Mouse (Mus musculus): ENCODE measurements around the gene Birc6.

Gene Birc6

DNA sequence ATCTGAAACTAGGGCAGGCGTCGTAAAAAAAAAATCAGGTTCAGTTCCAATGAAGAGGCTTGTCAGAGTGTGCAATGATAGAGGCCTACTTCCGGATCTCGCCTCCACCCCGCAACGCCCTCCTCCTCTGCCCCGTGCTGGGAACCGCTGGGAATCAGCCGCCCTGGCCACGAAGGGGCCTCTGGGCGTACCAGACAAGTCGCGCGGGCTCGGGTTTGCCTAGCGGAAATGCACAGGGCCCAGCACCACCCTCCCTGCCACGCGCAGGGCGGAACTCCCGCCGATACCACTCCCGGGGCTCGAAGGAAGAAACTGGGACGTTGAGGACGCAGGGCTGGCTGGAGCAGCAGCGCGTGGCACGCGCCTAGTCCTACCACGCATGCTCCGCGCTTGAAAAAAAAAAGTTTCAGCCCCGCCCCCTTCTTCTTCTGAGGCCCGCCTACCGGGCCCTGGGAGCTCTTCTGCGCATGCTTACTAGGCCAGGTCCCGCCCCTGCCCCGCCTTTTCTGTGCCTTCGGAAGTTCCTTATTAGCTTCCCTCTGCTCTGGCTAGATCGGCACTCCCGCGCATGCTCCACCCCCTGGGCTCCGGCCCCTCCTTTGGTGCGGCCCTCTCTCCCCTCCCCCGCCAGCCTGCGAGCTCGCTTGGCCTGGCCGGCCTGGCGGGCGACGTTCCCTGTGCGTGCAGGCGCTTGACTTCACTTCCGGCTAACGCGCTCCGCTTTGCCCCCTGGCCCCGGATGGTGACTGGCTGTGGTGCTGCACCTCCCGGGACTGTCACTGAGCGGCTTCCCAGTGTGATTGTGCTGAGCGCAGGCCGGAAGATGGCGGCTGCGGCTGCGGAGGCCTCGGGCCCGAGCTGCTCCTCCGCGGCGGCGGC is at the start of gene Birc6:
Birc6 (plus strand) TSS at position 567 of the 879 bp plus-strand sequence.
- DNase-seq = peak; percentile 100

DNA sequence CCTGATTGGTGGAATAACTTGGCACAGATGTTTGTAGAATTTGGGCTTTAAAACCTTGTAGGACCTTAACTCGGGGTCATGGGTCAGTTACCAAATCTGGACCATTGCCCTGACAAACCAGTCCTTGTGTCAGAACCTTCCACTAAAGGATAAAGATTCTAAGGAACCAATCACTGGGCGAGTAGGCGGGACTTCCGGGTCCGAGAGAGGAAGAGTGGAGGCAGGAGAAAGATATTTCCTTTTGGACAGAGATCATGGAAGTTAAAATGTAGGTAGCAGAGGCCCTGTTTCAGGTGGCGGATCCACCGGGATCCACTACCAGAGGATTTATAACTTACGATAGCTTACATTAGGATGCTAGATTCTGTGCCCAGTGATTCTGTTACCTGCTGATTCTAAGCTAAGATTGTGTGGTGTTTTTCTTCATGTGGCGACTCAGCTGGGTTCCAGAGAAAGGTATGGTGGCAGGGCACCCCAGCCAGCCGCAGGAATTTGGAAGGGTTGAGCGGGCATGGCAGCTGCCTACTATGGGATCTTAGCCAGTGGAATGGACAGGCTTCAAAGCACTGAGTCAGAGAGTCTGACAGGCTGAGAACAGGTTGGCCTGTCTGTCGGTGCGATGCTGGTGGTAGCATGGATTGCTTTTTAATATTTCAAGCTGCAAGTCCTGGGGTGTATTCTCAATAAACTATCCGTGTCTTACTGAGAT is 47.6 kb upstream of the Birc6 start:
- DNase-seq = no peak

DNA sequence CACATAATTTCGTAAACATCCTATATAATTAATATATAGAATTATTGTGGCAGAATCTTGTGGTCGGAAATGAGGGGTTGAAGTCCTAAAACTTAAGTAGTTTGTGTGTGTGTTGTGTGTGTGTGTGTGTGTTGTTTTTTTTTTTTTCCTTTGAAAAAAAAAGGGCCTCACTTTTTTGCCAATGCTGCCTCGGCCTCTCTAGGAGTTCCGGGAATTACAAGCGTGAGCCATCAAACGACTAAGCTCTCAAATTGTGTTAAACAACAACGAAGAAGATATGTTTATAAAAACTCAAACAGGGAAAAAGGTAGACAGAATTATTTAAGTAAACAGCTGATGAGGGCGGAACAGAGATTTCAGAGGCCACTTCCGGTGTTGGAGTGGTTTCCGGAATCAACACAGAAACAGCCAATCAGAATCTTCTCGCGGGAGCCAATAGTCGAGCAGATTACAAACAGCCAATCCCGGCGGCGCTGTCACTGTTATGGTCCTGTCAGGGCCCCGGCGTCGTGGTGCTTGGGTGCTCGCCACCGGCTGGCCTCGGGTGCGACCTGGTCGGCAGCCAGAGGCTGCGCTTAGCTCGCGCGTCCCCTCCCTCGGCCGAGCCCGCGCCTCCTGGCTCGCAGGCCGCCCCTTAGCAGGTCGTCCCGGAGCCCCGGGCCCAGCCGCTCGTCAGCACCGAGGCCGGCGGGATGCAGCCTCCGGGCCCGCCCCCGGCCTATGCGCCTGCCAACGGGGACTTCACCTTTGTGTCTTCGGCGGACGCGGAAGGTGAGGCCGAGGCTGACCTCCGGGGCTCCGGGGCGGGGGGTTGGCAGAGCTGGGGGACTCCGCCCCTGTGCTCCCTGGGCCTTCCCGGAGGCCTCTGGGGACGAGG is 38.8 kb upstream of the Birc6 start, which contains the start of gene Yipf4:
Yipf4 (plus strand) TSS at position 470 of the 877 bp plus-strand sequence.
- peak; percentile 97 for DNase-seq

DNA sequence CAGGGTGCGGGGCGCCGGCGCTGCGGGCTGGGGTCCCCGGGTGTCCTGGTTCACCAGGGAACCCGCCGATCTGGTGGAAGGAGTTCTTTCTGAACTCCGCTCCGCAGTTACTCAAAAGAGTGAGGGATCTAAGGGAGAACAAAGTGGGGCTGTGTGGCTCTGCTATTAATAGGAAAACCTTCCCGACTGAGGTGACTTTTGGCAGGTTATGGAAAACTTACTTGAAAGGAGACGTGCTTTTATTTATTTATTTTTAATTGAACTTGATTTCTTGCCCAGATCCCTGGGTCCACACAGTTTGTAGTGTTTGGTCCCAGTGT is 38.2 kb upstream of the Birc6 start:
- DNase-seq = no peak

DNA sequence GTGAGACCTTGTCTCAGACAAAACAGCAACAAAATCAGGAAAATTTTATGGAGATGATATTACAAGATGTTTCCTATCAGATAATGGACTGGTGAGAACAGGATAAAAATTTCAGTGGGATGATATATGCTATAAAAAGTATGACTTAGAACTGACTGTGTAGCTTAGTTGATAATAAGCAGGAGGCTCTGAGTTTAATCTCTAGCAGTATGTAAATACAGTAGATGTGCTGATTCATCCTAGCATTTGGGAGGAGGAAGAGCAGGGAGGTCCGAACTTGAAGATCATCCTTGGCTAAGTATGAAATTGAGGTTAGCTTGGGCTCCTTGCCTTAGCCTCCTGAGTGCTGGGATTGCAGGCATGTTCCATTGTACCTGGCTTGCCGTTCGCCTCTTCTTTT is 36.5 kb upstream of the Birc6 start:
- no peak for DNase-seq

DNA sequence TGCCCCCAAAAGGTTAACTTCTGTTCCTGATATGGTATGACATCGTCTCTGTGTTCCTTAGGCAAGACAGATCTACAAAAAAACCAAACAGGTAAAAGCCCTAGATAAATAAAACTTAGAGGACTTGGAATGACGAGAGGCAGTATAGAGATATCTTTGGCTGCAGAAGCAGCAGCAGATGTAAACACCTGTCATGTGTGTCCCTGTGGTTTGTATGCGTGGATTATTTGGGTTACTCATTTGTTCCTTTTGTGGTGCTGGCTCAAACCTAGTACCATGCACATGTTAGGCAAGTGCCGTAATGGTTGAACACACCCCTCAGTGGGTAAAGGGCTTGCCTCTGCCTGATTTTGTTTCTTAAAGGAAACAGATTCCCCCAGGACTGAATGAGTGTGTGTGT is 27.9 kb upstream of the Birc6 start:
- no peak for DNase-seq

DNA sequence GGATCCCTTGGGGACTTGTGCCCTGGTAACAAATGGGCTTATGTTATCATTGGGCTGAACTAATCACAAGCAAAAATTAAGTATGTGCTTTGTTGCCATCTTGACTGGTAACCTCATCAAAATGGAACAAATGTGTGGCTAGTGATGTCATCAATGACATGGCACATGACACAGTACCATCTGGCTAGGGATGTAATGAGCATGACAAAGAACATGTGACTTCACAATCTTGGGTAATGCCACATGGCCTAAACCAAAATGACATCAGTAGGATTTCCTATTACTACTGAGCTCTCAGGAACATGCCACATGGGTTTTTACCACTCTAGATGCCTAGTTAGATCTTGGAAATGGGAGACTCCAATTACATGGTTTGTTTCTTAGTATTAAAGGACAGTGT is 27.0 kb upstream of the Birc6 start:
- no peak for DNase-seq

DNA sequence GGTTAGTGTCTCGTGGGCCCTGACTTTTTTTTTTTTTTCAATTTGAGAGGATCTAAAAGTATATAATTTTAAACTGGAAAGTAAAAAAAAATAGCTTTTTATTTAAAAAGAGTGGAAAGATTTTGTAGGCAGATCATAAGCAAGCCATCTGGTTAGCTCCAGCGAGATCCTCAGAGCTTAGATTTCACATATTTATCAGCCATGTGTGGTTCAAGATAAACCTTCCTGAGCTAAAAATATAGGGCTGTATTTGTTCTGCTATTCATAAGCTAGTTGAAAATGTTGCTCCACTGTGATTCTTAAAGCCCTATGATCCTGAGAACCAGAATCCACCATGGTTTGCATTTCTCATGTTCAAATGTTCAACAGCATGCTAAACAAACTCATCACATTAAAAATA is 20.2 kb upstream of the Birc6 start:
- DNase-seq = no peak

DNA sequence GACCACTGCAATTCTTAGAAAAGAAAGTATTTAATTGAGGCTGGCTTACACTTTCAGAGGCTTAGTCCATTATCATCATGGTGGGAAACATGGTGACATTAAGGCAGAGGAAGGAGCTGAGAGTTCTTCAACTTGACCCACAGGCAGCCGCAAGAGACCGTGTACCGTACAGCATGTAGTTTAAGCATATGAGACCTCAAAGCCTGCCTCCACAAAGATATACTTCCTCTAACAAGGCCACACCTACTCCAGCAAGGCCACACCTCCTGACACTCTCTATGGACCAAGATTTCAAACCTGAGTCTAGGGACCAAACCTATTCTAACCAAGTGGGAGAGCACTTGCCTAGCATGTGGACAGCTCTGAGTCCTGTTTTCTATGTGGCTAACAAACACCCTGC is 19.5 kb upstream of the Birc6 start:
- DNase-seq = no peak

DNA sequence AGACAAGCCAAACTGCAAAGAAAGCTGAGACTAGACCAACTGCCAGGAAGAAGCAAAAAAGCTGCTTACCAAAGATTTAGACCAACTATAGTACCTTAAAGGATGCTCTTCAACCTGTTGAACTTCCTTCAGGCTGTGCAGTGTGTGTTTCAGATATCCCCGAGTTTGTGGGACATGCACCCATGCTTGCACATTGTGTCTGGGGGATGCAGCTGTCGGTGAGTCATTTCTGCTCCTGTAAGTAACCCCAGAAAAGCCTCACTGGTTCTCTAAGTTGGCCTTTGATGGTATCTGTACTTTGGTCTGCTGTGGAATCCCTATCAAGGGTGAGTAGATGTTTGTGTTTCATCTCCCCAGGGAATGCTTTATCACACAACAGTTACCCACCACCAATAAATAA is 15.8 kb upstream of the Birc6 start:
- no peak for DNase-seq

DNA sequence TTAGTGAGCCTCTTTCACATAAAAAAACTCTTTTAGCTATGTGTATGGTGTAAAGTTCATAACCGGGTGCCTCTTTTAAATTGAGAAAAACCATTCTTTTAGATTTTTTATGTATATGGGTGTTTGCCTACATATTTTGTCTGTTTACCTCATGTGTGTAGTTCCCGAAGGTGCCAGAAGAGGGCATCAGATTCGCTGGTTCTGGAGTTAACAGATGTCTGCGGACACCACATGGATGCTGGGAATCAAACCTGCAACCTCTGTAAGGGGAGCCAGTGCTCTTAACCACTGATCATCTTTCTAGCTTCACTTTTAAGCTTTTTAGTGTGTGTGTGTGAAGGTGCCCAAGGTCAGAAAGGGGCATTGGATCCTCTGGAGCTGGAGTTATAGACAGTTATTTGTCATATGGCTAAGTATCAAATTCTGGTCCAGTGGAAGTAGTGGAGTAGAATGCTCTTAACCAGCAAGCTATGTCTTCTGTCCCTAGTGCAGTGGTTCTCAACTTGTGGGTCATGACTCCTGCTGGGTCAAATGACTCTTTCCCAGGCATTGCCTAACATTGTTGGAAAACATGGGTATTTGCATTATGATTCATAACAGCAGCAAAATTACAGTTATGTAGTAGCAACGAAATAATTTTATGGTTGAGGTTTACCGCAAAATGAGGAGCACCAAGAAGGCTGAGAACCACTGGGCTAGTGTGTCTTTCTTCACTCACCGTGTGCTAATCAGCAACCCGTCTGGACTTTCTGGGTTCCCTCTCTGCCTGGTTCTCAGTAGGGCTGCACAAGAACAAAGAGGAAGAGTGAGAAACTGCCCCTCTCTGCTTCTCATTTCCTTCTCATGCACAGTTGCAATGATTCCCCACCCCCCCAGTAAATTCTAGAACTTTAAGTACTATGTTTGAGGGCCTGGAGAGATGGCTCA is 5.0 kb upstream of the Birc6 start:
- DNase-seq = no peak

DNA sequence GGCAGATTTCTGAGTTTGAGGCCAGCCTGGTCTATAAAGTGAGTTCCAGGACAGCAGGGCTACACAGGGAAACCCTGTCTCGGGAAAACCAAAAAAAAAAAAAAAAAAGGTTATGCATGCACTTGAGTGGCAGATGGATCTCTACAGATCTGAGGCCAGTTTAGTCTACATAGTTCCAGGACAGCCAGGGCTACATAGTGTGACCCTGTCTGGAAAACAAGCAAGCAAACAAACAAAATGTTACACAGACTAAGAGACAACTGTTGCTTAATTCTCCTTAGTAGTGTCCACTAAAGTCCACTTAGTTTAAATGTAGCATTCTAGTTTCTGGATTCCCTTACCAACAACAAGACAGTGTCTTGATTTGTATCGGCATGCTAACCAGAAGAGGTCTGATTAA is 2.0 kb upstream of the Birc6 start:
- no peak for DNase-seq

DNA sequence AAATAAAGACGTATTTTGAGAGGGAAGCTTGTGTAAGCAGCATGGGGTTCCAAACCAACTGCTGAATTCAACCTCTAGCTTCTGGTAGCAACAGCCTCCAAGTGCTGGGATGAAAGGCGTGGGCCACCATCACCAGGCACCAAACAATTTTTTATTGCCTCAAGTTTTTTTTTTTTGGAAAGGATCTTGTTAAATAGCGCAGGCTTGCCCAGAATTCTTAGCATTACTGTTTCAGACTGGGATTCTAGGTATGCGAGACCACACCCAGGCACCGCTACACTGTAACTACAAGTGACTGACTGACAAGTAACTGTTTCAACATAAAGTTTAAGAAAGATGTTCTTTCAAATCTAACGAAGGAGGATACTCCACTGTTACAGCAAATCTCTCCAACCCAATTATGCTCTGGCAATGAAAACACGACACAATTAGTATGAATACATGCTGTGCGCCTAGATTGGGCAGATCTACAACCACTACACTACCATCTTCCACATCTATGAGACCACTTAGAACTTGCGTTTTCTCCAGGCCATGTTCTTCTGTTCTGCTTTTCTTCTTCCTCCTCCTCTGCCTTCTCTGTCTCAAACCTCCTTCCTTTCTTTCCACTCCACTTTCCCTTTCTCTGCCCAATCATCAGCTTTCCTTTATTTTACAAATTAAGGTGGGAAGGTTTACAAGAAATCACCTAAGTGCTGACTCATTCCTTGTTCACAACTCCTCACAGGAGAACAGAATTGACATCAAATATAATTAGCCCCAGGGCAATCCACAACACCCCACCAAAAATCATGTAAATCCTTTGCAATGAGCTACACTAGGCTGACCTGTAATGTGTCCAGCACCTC is 1.1 kb upstream of the Birc6 start:
- no peak for DNase-seq

DNA sequence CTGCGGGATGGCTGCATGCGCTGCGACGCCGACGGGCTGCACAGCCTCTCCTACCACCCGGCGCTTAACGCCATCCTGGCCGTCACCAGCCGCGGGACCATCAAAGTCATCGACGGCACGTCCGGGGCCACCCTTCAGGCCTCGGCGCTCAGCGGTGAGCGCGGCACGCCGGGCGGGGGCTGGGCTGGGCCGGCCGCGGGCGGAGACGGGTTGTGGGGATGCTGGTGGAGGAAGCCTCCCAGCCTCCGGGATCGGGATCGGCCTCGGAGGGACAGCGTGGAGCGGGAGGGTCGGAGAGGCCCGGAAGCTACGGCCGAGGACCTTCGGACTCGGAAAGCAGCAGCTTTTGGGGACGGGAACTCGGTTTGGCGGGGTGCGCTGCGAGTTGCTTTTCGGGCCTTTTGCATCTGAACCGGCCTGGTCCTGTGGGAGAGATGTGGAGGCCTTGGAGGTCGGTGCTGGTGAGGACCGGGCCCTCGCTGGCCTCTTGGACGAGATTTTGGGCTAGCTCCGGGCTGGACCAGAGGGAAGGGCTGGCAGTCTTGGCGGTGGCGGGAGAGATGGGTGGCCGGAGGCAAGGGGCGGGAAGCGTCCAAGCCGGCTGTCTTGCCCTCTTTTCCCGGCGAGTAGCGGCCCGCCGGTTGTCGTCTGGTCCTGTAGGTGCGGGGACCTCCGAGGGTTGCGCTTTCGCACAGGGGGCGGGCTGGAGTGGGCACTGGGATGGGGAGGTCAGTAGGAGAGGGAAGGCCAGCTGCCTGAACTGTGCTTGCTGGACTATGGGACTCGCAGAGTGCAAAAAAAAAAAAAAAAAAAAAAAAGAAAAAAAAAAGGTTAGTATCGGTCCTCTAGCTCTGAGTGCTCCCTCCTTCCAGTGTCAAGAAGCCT is 795 bp downstream of the Birc6 start:
- DNase-seq = peak; percentile 59

DNA sequence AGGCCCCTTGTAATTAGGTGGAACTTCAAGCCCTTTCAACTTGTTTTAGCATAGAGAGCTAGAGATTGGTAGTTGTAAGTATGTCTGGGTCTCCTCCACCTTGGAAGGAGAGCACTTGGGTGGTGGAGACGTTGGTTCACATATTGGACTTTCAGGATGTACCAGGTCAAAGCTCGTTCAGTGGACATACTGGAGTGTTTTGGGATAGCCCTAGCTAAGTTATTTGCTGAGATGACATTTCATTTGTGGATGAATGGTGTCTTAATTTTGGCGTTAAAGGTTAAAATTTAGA is 1.4 kb downstream of the Birc6 start:
- DNase-seq = no peak

DNA sequence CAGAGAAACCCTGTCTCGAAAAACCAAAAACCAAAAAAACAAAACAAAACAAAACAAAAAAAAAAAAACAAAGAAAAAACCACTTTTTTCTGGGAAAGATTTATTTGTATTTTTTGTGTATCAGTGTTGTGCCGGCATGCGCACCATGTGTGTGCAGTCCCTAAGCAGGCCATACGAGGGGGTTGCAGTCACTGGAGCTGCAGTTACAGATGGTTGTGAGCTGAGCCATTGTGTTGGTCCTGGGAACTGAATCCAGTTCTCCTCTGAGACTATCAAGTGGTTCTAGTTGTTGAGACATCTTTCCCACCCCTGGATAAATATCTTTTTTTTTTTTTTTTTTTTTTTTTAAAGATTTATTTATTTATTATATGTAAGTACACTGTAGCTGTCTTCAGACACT is 6.9 kb downstream of the Birc6 start:
- DNase-seq = no peak

DNA sequence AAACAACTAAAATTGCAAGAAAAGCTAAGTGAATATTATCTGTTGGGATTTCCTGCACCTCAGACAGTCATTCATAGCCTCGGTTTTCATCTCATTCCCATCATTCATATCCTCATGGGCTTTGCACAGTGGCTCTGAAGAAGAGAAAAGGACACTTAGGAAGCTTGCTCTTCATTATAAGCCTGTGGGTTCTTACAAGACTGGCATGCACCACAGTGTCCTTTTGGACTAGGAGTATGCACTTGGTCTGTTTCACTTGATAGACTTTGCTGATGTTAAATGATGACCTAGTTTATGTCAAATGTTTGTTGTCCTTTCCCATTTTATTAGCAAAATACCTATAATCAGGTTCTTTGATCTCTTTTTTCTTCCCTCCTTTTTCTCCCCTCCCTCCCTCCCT is 9.4 kb downstream of the Birc6 start:
- DNase-seq = no peak

DNA sequence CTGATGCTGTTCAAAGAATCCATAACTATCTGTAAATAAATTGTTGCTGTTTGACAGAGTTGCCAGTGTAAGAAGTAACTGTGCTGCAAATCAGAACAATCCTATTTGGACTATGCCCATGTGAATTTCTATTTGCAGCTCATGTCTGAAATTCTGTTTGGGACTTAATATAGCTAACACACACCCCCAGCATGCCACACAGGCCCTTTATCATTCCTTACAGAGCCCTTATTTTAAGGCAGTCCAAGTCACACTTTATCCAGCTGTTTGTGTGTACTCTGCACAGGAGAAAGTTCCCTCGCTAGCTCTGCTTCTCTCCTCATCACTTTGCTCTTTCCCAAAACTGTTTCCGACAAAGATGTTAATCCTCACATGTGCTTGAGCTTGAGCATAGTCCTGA is 15.5 kb downstream of the Birc6 start:
- DNase-seq = no peak

DNA sequence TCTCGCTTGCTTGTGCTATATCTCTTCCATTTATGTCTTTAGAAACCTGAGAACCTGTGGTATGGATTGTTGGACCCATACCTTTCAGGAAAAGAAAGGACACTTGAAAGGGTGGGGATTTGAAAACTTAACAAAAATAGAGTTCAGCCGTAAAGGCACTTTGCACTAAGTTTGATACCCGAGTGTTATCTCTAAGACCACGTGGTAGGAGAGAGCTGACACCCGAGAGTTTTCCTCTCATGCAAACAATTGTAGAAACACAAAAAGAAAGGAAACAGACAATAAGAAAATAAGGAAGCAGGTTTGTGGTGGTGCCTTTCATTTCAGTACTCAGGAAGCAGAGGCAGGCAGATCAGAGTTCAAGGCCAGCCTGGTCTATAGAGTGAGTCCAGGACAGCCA is 26.0 kb downstream of the Birc6 start:
- no peak for DNase-seq

DNA sequence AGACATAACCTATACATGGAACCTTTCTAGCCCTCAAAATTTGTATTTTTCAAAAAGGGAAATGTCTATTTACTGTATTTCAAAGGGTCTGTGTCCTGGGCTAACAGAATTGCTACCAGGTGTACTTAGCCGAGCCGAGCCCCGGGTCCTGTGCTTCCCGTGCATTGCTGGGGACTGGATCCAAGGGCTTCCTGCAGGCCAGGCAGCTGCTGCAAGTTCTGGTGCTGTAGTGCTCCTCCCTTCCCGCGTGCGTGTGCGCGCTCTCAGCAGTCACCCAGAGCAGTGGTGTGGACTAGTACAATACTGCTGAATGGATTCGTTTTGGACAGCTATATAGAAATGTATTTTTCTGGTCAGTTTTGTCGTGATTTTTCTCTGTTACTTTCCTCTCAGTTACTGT is 31.8 kb downstream of the Birc6 start:
- DNase-seq = no peak

DNA sequence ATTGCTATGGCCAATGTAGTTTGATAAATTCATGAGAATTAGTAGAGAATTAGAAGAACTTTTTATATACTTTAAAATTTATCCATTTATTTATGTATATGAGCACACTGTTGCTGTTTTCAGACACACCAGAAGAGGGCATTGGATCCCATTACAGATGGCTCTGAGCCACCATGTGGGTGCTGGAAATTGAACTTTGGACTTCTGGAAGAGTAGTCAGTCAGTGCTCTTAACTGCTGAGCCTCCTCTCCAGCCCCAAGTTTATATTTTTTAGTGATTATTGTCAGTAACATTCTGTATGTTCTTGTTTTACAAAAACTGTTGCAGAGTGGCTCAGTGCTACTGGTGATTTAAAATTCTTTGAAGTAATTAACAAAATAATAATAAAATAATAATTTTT is 36.1 kb downstream of the Birc6 start:
- DNase-seq = no peak

Measured in lung, postnatal 14 days (tissue).